Mouse (Mus musculus) bone marrow macrophage, adult 2 months (primary cell): ENCODE measurements around the gene Sult2b1. TPM values are rescaled to one million over a fixed set of nuclear protein-coding genes. Genes with fewer than 3 reads are reported as not detected.

Source experiments
- H3K27ac ChIP-seq: 2 replicates; pipeline ENCODE4 v1.5.1; 2012; ENCODE audit warnings: low read depth, low read length; ENCODE audit not compliant: insufficient read depth
- H3K4me1 ChIP-seq: 2 replicates; pipeline ENCODE4 v1.6.1; 2012; ENCODE audit warnings: low read length; ENCODE audit not compliant: control insufficient read depth, insufficient read depth
- H3K4me3 ChIP-seq: 2 replicates; pipeline ENCODE4 v1.5.1; 2012; ENCODE audit warnings: mild to moderate bottlenecking, low read length, moderate library complexity; ENCODE audit not compliant: insufficient read depth
- CTCF ChIP-seq: IDR thresholded peaks from 2 replicates; pipeline ENCODE4 v1.5.1; 2012; ENCODE audit warnings: low read depth, mild to moderate bottlenecking, low read length, moderate library complexity
- POLR2A ChIP-seq: IDR thresholded peaks from 2 replicates; pipeline ENCODE4 v1.6.1; 2012; ENCODE audit warnings: mild to moderate bottlenecking, low read depth, low read length, borderline replicate concordance
- polyA plus RNA-seq: library from polyadenylated mRNA; stranded (reverse); fragments of >200 nt; gene quantifications from 2 replicates; pipeline ENCODE4 v1.2.4, GENCODE M21; 2012; ENCODE audit not compliant: missing spikeins, insufficient read depth, insufficient read length

Gene Sult2b1
- polyA plus RNA-seq, 1 experiment: 1.5 TPM

- Histone ChIP-seq H3K4me3 (peak within 1 kb of the TSS; percentile 99), H3K4me1 (peaks cover 7% of the 10 kb centered on the region), H3K27ac (peak within 1 kb of the TSS; percentile 97)
- TF ChIP-seq POLR2A: no peak
- TF ChIP-seq CTCF: no peak
Observed at GRCm38 (mm10) chr7:45715090-45715708, 69.3 kb downstream of the Sult2b1 start, which contains the start of gene Rpl18. Gene Rpl18 (plus strand): TSS chr7:45715457.

GRCm38 (mm10) chr7:45714630-45715089 is 69.8 kb downstream of the Sult2b1 start:
- H3K4me3 ChIP-seq: peak overlapping the region; percentile 72
- peak overlapping the region; percentile 6; the same call in 1 of the 2 replicates for H3K27ac ChIP-seq
- TF ChIP-seq POLR2A (no peak), CTCF (no peak)
- peaks cover 7% of the 10 kb centered on the region for H3K4me1 ChIP-seq

- Histone ChIP-seq H3K27ac (no peak overlapping the region), H3K4me3 (peak overlapping the region; percentile 72), H3K4me1 (peaks cover 6% of the 10 kb centered on the region)
- TF ChIP-seq POLR2A (no peak), CTCF (no peak)
Observed at GRCm38 (mm10) chr7:45713881-45714520, 70.5 kb downstream of the Sult2b1 start.

GRCm38 (mm10) chr7:45713396-45713795 is 71.1 kb downstream of the Sult2b1 start:
- H3K4me3 ChIP-seq: no peak overlapping the region
- H3K4me1 ChIP-seq: peaks cover 12% of the 10 kb centered on the region
- TF ChIP-seq POLR2A (no peak), CTCF (no peak)
- no peak overlapping the region for H3K27ac ChIP-seq

GRCm38 (mm10) chr7:45712022-45712757 is 72.3 kb downstream of the Sult2b1 start:
- H3K27ac ChIP-seq: no peak overlapping the region
- H3K4me1 ChIP-seq: peaks cover 20% of the 10 kb centered on the region
- no peak overlapping the region for H3K4me3 ChIP-seq
- no peak for TF ChIP-seq POLR2A
- no peak for TF ChIP-seq CTCF

- TF ChIP-seq POLR2A (no peak), CTCF (no peak)
- peaks cover 21% of the 10 kb centered on the region for H3K4me1 ChIP-seq
Observed at GRCm38 (mm10) chr7:45711316-45712021, 73.0 kb downstream of the Sult2b1 start.

GRCm38 (mm10) chr7:45710477-45711191 is 73.8 kb downstream of the Sult2b1 start:
- TF ChIP-seq POLR2A: no peak
- no peak for TF ChIP-seq CTCF
- Histone ChIP-seq H3K4me1 (peaks cover 21% of the 10 kb centered on the region), H3K27ac (no peak overlapping the region), H3K4me3 (no peak overlapping the region)

More at GRCm38 (mm10) chr7:45711316-45712021, 73.0 kb downstream of the Sult2b1 start:
- Histone ChIP-seq H3K4me3 (no peak overlapping the region), H3K27ac (no peak overlapping the region)

- no peak for TF ChIP-seq CTCF
- no peak for TF ChIP-seq POLR2A
- H3K4me1 ChIP-seq: peaks cover 21% of the 10 kb centered on the region
- H3K27ac ChIP-seq: no peak overlapping the region
- H3K4me3 ChIP-seq: no peak overlapping the region
Observed at GRCm38 (mm10) chr7:45709677-45710355, 74.7 kb downstream of the Sult2b1 start.
